Mouse (Mus musculus) heart, embryonic 10.5 days (tissue): ENCODE measurements at regions not wholly inside any gene's neighbourhood (a gene's known extent, or its start where the extent isn't known, plus 50 kb on each side); places are given as distances from the start of the nearest gene placed in this dataset.

Experiments used
- DNase-seq: peaks from one replicate; pipeline ENCODE4 v3.0.0-alpha.2; 2017; ENCODE audit warnings: low spot score
- H3K27ac ChIP-seq: fragments of 300-500 bp; sonication (generic); 2 replicates; pipeline ENCODE4 v1.5.1; 2016; ENCODE audit warnings: mild to moderate bottlenecking
- H3K27me3 ChIP-seq: fragments of 300-500 bp; sonication (generic); 2 replicates; pipeline ENCODE4 v1.6.1; 2016; ENCODE audit warnings: mild to moderate bottlenecking; ENCODE audit not compliant: poor library complexity, insufficient read depth, severe bottlenecking
- H3K36me3 ChIP-seq: fragments of 300-500 bp; sonication (generic); 2 replicates; pipeline ENCODE4 v1.6.1; 2016; ENCODE audit warnings: mild to moderate bottlenecking, moderate library complexity
- H3K4me1 ChIP-seq: fragments of 300-500 bp; sonication (generic); 2 replicates; pipeline ENCODE4 v1.6.1; 2016; ENCODE audit warnings: mild to moderate bottlenecking
- H3K4me3 ChIP-seq: fragments of 300-500 bp; sonication (generic); 2 replicates; pipeline ENCODE4 v1.5.1; 2016; ENCODE audit warnings: mild to moderate bottlenecking, moderate library complexity
- H3K9me3 ChIP-seq: fragments of 300-500 bp; sonication (generic); 2 replicates; pipeline ENCODE4 v1.6.1; 2016; ENCODE audit warnings: mild to moderate bottlenecking, moderate library complexity
- WGBS: fragments of 180-500 bp; shearing (Covaris S2); methylation state at CpG from one replicate; pipeline ENCODE4 v1.1.7; 2016; 5-methylcytosine and 5-hydroxymethylcytosine counted together

DNA sequence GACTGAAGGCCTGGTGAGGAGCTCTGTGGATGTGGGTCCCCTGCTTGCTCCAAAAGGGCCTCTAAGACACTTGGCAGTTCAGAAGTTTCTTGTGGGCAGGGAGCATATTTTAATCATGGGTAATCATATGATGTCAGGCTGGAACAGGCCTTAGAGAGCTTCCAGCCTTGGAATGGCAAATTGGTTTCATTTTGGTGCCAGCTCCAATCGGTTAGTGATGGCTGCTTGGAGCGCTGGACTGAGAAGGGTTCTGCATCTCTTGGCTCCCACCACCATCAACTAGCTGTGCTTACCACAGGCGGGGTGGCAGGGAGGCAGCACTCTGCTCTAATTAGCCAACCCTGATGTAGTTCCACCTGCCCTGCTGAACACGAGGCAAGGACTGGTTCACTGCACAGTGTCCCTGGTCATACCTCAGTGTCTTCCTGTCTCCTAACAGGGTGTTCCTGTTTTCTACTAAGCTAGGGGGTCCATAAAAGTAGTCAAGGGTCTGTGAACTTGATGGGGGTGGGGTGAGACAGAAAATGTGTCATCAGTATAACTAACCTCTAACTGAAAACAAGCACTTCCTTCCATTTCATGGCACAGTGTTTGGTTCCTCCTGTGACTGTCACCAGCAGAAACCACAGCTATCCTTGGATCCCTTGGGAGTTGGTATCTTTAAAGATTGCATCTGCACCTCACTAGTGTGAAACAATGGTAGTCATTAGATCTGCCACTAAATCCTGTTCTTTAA lies 412.6 kb downstream of the Bcor start:
- H3K27me3 ChIP-seq, result peaks cover 35% of the 10 kb centered on the region; the same call in 1 of the 2 replicates
- H3K9me3 ChIP-seq, result no peaks in the 10 kb centered on the region
- H3K36me3 ChIP-seq, result no peaks in the 10 kb centered on the region
- 0 out of 2 replicates have a peak, but pooled peaks cover 4% of the 10 kb centered on the region for H3K4me1 ChIP-seq
- no peak for DNase-seq
- no peak overlapping the region for H3K27ac ChIP-seq
- no peak overlapping the region for H3K4me3 ChIP-seq
- WGBS, result 74% methylated on average over 4 of the region's 4 CpGs

DNA sequence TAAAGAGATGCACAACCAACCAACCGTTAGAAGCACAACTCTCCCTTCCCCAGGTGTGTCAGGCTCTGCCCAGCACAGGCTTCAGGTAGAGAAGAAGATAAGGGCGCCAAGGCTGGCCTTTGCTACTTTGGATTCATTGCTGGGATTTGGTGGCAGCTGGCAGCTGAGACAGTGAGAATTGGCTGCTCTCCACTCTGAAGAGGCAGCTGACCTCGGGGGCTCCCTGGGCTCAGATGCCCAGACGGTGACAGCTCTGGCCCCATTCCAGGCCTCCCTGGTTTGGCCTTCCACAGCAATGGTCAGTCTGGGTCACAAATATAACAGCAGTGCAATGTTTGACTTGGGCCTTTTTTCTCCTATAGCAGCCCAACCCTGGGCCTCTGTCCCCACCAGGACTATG lies 411.9 kb downstream of the Bcor start:
- Histone ChIP-seq H3K4me3 (no peak overlapping the region), H3K36me3 (no peaks in the 10 kb centered on the region), H3K27ac (no peak overlapping the region), H3K9me3 (no peaks in the 10 kb centered on the region), H3K4me1 (peaks cover 6% of the 10 kb centered on the region; the same call in 1 of the 2 replicates), H3K27me3 (peaks cover 43% of the 10 kb centered on the region; the same call in 1 of the 2 replicates)
- no peak for DNase-seq
- 40% methylated on average over 4 of the region's 4 CpGs for WGBS

DNA sequence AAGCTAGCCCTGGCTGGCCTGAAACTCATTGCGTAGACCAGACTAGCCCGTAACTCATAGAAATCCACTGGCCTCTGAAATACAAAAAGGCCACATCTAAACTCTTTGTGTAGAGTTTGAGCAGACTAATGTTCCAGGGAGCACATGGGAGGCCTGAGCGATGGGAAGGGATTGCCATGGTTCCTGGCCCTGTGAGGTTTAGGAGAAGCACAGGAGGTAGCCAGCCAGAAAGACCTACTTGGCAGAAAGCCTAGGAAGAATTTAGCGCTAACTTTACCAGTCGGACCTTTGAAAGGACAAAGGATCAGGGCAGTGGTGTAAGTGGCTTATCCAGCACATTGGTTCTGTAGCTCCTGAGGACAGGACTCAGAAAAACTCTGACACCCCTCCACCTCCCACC lies 407.6 kb downstream of the Bcor start:
- Histone ChIP-seq H3K27me3 (peaks cover 34% of the 10 kb centered on the region; the same call in 1 of the 2 replicates), H3K27ac (peak overlapping the region; percentile 74; the same call in 1 of the 2 replicates), H3K4me3 (no peak overlapping the region)

DNA sequence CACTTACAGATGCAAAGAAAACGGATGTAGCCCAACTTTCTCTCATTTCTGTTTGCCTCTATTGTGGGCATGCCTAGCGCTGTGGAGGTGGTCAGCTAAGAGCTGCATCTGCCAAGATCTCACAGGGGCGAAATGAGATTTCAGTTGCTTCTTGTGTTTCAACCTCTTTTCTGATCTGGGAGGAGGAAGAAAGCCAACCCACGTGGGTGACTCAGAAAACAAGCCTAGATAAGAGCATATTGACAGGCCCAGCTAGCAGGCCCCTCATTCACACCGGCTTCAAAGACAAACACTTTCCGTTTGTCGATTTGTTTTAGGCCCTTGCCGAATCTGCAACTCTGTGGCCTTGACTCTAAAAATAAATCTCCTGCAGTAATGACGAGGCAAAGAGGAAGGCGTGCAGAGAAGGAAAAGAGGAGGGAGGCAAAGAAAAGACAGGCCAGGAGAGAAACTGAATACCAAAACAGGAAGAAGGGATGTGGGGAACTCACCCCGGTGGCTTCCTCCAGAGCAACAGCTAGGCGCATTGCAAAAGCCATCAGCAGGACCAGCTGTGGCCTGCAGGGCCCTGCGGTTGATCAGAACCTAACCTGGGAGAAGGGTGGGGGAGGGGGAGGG lies 407.1 kb downstream of the Bcor start:
- Histone ChIP-seq H3K27me3 (peaks cover 32% of the 10 kb centered on the region; the same call in 1 of the 2 replicates), H3K9me3 (no peaks in the 10 kb centered on the region), H3K4me1 (peaks cover 10% of the 10 kb centered on the region; the same call in 1 of the 2 replicates), H3K27ac (peak overlapping the region; percentile 74), H3K4me3 (0 out of 2 replicates have a peak overlapping the region, but pooled peaks have one; percentile 5), H3K36me3 (no peaks in the 10 kb centered on the region)
- 14% methylated on average over 13 of the region's 13 CpGs for WGBS
- no peak for DNase-seq

More for the DNA sequence above, 407.6 kb downstream of the Bcor start:
- WGBS, result 64% methylated on average over 5 of the region's 5 CpGs
- Histone ChIP-seq H3K9me3 (no peaks in the 10 kb centered on the region), H3K36me3 (no peaks in the 10 kb centered on the region), H3K4me1 (peaks cover 10% of the 10 kb centered on the region; the same call in 1 of the 2 replicates)
- DNase-seq, result no peak

DNA sequence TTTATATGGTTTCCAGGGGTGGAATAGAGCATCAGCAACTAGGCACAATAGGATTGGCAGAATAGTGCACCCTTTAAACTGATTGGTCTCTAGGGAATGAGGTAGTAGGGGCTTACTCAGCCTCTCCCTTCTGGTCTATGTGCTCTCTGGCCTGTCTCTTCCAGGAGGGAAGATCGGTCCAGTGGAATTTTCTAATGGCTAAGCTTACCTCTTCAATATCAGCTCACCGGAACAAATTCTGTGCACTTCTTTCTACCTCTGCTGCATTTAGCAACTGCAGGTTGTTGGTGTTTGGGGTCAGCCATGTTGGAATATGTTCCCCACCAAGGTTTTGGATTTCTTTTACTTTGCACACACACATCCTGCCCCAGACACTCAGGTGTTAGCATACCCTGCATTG lies 405.1 kb downstream of the Bcor start:
- Histone ChIP-seq H3K9me3 (no peaks in the 10 kb centered on the region), H3K36me3 (no peaks in the 10 kb centered on the region), H3K4me3 (no peak overlapping the region), H3K4me1 (peaks cover 6% of the 10 kb centered on the region; the same call in 1 of the 2 replicates), H3K27ac (no peak overlapping the region), H3K27me3 (peaks cover 25% of the 10 kb centered on the region; the same call in 1 of the 2 replicates)
- 88% methylated on average over 2 of the region's 2 CpGs for WGBS
- no peak for DNase-seq

DNA sequence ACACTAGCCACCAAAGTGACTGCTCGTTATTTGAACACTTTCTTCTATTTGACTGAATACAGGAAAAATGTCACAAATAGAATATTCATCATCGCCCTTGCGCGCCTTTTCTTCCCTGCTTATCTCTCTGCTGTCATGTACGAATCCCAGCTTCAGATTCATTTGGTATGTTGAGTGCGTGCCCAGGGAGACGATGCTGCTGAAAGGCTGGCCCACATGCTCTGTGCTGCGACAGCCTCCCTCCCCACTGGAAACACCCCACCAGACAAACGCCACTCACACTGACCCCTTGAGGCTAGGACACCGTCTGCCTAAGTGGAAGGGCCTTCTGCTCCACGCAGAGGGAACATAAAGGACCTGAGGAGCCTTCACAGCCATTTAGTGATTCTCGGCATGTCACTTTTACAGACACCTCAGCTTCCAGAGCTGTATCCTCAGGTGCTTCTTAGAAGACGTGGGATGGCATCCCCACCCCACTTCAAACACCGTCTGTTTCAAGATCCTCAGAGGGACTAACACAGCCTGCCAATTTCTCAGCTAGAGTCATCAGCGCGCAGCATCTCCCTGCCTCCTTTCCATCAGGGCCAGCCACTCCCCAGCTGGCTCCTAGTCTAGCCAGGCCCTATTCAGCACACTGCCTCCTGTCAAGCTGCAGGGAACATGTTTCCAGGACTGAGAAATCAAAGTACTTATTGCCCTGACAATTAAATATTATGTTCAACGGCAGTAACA lies 396.6 kb downstream of the Bcor start:
- H3K27me3 ChIP-seq, result peaks cover 24% of the 10 kb centered on the region; the same call in 1 of the 2 replicates
- no peaks in the 10 kb centered on the region for H3K36me3 ChIP-seq
- no peak for DNase-seq
- WGBS, result 59% methylated on average over 17 of the region's 17 CpGs
- no peak overlapping the region for H3K4me3 ChIP-seq
- no peaks in the 10 kb centered on the region for H3K4me1 ChIP-seq
- H3K27ac ChIP-seq, result no peak overlapping the region
- H3K9me3 ChIP-seq, result no peaks in the 10 kb centered on the region

DNA sequence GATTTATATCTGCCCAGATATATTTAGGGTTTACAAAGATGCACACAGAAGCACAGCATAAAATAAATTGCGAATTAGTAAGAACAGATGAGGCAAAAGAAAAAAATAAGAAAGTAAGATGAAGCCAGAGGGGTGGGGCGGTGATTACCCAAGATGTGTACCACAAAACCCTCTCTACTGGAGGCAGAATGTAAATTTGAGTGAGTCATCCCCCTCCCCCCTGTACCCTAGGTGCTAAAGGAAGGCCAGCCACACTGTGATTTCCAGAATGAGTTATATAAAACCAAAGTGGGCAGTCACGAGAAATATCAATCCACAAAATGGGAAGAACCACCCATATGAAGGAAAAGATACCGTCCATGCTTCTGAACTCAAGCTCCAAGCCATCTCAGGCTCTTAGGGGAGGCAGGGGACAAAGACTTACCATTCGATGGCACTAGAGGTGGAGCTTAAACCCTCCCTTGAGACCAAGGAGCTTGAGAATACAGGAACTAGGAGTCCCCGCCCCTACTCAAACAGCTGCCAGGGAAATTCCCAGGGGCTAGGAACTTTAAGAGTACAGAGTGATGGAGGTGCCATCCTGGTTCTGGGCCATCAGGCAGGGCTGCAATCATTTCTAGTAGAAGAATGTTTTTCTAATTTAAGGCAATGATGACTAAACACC lies 383.8 kb downstream of the Bcor start:
- Histone ChIP-seq H3K4me3 (no peak overlapping the region), H3K4me1 (no peaks in the 10 kb centered on the region), H3K27ac (no peak overlapping the region), H3K27me3 (peaks cover 4% of the 10 kb centered on the region), H3K9me3 (no peaks in the 10 kb centered on the region), H3K36me3 (no peaks in the 10 kb centered on the region)
- 62% methylated on average over 6 of the region's 6 CpGs for WGBS
- DNase-seq, result no peak

DNA sequence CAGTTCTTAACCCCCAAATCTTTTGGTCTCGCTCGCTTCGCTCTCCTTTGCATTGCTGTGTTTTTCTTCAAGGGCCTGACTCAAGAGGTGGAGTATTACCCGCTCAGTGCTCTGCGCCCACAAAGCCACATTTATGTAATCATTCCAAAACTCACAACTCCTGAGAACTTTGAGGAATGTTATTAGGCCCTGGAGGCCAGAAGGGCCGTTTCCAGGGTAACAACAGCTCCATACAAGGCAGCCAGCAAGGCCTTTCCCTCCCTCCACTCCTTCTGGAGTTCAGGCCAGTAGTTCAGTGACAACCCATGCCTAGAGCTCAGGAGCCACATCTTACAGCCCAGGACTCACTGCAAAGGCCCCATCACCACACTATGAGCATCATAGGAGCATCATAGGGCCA lies 365.1 kb downstream of the Bcor start:
- no peak overlapping the region for H3K27ac ChIP-seq
- no peak for DNase-seq

DNA sequence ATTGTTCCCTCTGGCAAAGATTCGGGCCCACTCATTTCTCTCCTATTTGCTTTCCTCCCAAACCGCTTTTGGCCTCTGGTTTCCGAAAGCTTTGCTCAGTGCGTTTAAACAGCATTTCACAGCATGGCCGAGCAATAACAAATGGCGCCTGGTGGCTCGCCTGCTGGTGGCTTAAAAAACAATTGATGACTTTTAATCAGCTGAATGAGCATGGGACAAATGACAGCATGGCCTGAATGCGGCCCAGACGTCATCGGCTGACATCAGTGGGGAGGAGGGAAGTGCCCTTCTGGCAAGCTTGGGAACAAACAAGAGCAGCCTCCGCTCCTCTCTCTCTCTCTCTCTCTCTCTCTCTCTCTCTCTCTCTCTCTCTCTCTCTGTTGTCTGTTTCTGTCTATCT lies 362.3 kb downstream of the Bcor start:
- H3K36me3 ChIP-seq, result no peaks in the 10 kb centered on the region
- H3K4me1 ChIP-seq, result peaks cover 9% of the 10 kb centered on the region
- H3K27me3 ChIP-seq, result peaks cover 59% of the 10 kb centered on the region; the same call in 1 of the 2 replicates
- no peaks in the 10 kb centered on the region for H3K9me3 ChIP-seq
- DNase-seq, result no peak
- H3K4me3 ChIP-seq, result no peak overlapping the region
- H3K27ac ChIP-seq, result peak overlapping the region; percentile 56; the same call in 1 of the 2 replicates
- 25% methylated on average over 10 of the region's 11 CpGs for WGBS

More for the DNA sequence above, 365.1 kb downstream of the Bcor start:
- 75% methylated on average over 6 of the region's 6 CpGs for WGBS
- no peaks in the 10 kb centered on the region for H3K9me3 ChIP-seq
- peaks cover 41% of the 10 kb centered on the region; the same call in 1 of the 2 replicates for H3K27me3 ChIP-seq
- H3K4me1 ChIP-seq, result peaks cover 9% of the 10 kb centered on the region
- no peaks in the 10 kb centered on the region for H3K36me3 ChIP-seq
- H3K4me3 ChIP-seq, result no peak overlapping the region

DNA sequence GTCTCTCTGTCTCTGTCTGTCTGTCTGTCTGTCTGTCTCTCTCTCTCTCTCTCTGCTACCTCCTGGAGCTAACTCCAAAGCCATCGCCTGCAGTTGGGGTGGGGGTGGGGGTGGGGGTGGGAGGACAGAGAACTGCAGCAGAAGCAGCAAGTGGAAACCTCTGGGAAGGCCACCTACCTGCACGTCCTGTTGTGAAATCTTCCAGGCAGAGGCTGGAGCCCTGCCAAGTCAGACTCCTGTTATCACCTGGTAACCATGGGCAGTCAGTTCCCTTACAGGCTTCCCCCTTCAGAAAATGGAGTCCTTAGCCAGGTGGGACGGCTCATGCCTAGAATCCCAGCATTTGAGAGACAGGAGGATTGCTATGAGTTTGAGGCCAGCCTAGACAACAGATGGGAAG lies 361.8 kb downstream of the Bcor start:
- peaks cover 64% of the 10 kb centered on the region; the same call in 1 of the 2 replicates for H3K27me3 ChIP-seq
- 13% methylated on average over 3 of the region's 3 CpGs for WGBS

DNA sequence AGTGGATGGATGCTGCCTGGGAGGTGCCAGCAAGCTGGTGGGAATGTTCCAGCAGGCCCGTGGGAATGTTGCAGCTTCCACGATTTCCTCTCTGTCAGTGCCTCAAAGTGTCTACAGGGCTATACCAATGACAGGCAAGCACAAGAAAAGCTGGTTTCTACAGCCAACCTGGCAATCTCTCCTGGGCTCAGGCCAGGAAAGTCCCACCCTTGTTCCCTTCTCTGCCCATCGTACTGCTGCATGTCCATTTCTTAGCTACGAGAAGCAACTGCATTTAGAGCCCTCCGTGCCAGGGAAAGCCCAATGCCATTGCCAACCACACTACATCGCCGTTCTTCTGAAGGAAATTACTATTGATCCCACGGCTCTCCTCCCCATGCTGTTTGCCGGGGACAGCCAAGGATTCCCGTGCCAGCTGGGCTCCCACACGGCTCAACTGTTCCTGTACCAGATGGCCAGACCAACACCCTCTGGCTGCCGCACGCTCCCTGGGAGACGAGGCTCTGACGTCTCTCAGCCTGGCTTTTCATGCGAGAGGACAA lies 359.7 kb downstream of the Bcor start:
- Histone ChIP-seq H3K36me3 (no peaks in the 10 kb centered on the region), H3K4me1 (peaks cover 18% of the 10 kb centered on the region), H3K9me3 (no peaks in the 10 kb centered on the region), H3K27ac (no peak overlapping the region), H3K4me3 (no peak overlapping the region), H3K27me3 (peaks cover 85% of the 10 kb centered on the region)
- DNase-seq, result no peak
- 70% methylated on average over 16 of the region's 16 CpGs for WGBS

More for the DNA sequence above, 361.8 kb downstream of the Bcor start:
- no peak for DNase-seq
- Histone ChIP-seq H3K9me3 (no peaks in the 10 kb centered on the region), H3K27ac (peak overlapping the region; percentile 56; the same call in 1 of the 2 replicates), H3K4me3 (no peak overlapping the region), H3K4me1 (peaks cover 12% of the 10 kb centered on the region), H3K36me3 (no peaks in the 10 kb centered on the region)

DNA sequence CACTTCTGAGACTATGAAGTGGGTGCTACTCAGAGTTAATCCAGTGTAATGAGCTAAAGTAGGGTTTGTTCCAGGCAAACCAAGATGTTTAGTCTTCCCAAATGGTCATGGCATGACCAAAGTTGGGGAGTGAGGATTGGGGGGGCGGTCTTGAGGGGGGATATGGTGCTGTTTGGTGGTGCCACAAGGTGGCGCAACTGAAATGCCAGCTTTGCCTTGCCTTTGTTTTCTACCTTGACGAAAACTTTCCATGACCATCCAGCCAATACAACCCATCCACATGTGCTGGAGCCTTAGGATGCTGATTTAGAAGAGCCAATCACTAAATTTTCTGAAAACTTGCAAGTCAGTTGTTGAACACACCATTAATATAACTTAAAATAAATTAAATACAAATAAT lies 358.9 kb downstream of the Bcor start:
- Histone ChIP-seq H3K27me3 (peaks cover 89% of the 10 kb centered on the region), H3K4me1 (peaks cover 18% of the 10 kb centered on the region), H3K27ac (no peak overlapping the region), H3K4me3 (no peak overlapping the region), H3K36me3 (no peaks in the 10 kb centered on the region), H3K9me3 (no peaks in the 10 kb centered on the region)
- 55% methylated on average over 3 of the region's 3 CpGs for WGBS
- DNase-seq, result no peak
